Comparison of ENCODE assay signal across 8 mouse cellular contexts in genomic region chr4:101439738-101440389, GRCm38 (mm10). TPM values are rescaled to one million over a fixed set of nuclear protein-coding genes. Genes with fewer than 3 reads are reported as not detected.
DNase-seq lines count a peak whose midpoint lies in the region; ATAC-seq and TF ChIP-seq lines count a peak whose summit lies in the region.

No protein-coding gene starts in this region.

- no peak overlapping the region for H3K27ac ChIP-seq in kidney, adult 2 months (ENCODE audit: insufficient read depth, low read depth, low read length)
- 0 out of 2 replicates have a peak overlapping the region, but pooled peaks have one; percentile 19 for H3K27ac ChIP-seq in intestine, embryonic 16.5 days (ENCODE audit: low read length)

- no peak overlapping the region for H3K4me3 ChIP-seq in kidney, adult 2 months (ENCODE audit: insufficient read depth, low read depth, low read length)
- no peak overlapping the region for H3K4me3 ChIP-seq in intestine, embryonic 16.5 days (ENCODE audit: low read length)

- H3K36me3 ChIP-seq in kidney, adult 2 months (ENCODE audit: control insufficient read depth, insufficient read depth, low read length), result no peaks in the 10 kb centered on the region
- H3K36me3 ChIP-seq in intestine, embryonic 16.5 days (ENCODE audit: control insufficient read depth, insufficient read depth, low read length), result no peaks in the 10 kb centered on the region

- TF ChIP-seq POLR2A in kidney, adult 2 months (IDR thresholded peaks at IDR 0.05; ENCODE audit: low read depth, low read length), result no peak

- no peak for TF ChIP-seq CTCF in kidney, adult 2 months (conservative IDR thresholded peaks at IDR 0.05; ENCODE audit: insufficient read depth, insufficient read length, low read depth, low read length)

- DNase-seq in kidney, adult 2 months, result peak; percentile 51
- DNase-seq in kidney, adult 9 months, result no peak
- DNase-seq in adrenal gland, adult 2 months, result peak; percentile 66
- DNase-seq in fibroblast of lung, adult 2 months (ENCODE audit: low read depth), result peak; percentile 16
- no peak for DNase-seq in right cerebral cortex, adult 18-20 months
- no peak for DNase-seq in layer of hippocampus, postnatal 25 days (ENCODE audit: extremely low spot score in 1 of 2, low spot score in 1 of 2)

- peaks cover 14% of the 10 kb centered on the region; the same call in 1 of the 2 replicates for H3K4me1 ChIP-seq in kidney, adult 2 months (ENCODE audit: control insufficient read depth, insufficient read depth, low read length)
- H3K4me1 ChIP-seq in intestine, embryonic 16.5 days (ENCODE audit: control insufficient read depth, insufficient read depth, low read length), result peaks cover 13% of the 10 kb centered on the region

- WGBS in kidney, adult 2 months, result 19% methylated on average over 13 of the region's 13 CpGs
- WGBS in intestine, embryonic 16.5 days, result 26% methylated on average over 13 of the region's 13 CpGs

- no peaks in the 10 kb centered on the region for H3K9me3 ChIP-seq in intestine, embryonic 16.5 days (ENCODE audit: control insufficient read depth, low read length)

- H3K27me3 ChIP-seq in kidney, adult 2 months (replicated peaks; ENCODE audit: control insufficient read depth, insufficient read depth, low read length), result no peaks in the 10 kb centered on the region
- H3K27me3 ChIP-seq in intestine, embryonic 16.5 days (replicated peaks; ENCODE audit: control insufficient read depth, insufficient read depth, low read length), result no peaks in the 10 kb centered on the region

- ATAC-seq in intestine, embryonic 16.5 days, result peak; percentile 88
- ATAC-seq in megakaryocyte progenitor cell, adult 5-6 weeks (replicated peaks; ENCODE audit: poor library complexity), result peak; percentile 87

- no peak overlapping the region for H3K9ac ChIP-seq in intestine, embryonic 16.5 days (ENCODE audit: low read depth, low read length)

- no peak overlapping the region for H3K4me2 ChIP-seq in intestine, embryonic 16.5 days (ENCODE audit: low read depth, low read length)

RNA-seq across cellular contexts. Expression of gene Ak4, which starts 20.8 kb away (rescaled TPM):
- 135 and 164 TPM in 2 replicates for polyA plus RNA-seq in kidney, adult 2 months (2012; rRNA removed)
- total RNA-seq in adrenal gland, adult 2 months (2021), result 1 to 10 TPM; 5.0 to 5.9 TPM
- 3.9 and 6.2 TPM in 2 replicates for polyA plus RNA-seq in adrenal gland, adult 2 months (2012; rRNA removed)
- polyA plus RNA-seq in intestine, embryonic 16.5 days (2015; fragmentation: Nextera tagmentation; extraction: Ambion mirVana), result 18.9 and 19.9 TPM in 2 replicates
- 11.9 and 13.5 TPM in 2 replicates for total RNA-seq in megakaryocyte progenitor cell, adult 5-6 weeks (2015)
- 20.3 and 23.2 TPM in 2 replicates for total RNA-seq in megakaryocyte progenitor cell, adult 5-6 weeks (2017)
- 10 to 100 TPM; 61.7 to 81.2 TPM for total RNA-seq in layer of hippocampus, postnatal 25 days (2021)

RNA-seq across cellular contexts. Expression of gene Dnajc6, which starts 56.6 kb away (rescaled TPM):
- 13.9 and 14.5 TPM in 2 replicates for polyA plus RNA-seq in kidney, adult 2 months (2012; rRNA removed)
- total RNA-seq in adrenal gland, adult 2 months (2021), result 1 to 10 TPM; 3.3 to 6.1 TPM
- 0.91 and 1.3 TPM in 2 replicates for polyA plus RNA-seq in adrenal gland, adult 2 months (2012; rRNA removed)
- polyA plus RNA-seq in intestine, embryonic 16.5 days (2015; fragmentation: Nextera tagmentation; extraction: Ambion mirVana), result 1.1 and 1.3 TPM in 2 replicates
- total RNA-seq in megakaryocyte progenitor cell, adult 5-6 weeks (2015), result 15.7 and 22.1 TPM in 2 replicates
- 17.6 and 21.6 TPM in 2 replicates for total RNA-seq in megakaryocyte progenitor cell, adult 5-6 weeks (2017)
- 100 to 1,000 TPM; 317 to 331 TPM for total RNA-seq in layer of hippocampus, postnatal 25 days (2021)

Comparison
In these comparisons a context has a peak if more than half of its experiments do, and no peak if none do; other contexts are left out.
1. DNase-seq: peak in kidney, adult 2 months (single experiment), adrenal gland, adult 2 months (single experiment) and fibroblast of lung, adult 2 months (single experiment); none in kidney, adult 9 months (single experiment), right cerebral cortex, adult 18-20 months (single experiment) and layer of hippocampus, postnatal 25 days (0 of 2).
2. RNA of gene Dnajc6, which starts 56.6 kb away (total RNA-seq): 317 to 331 TPM in layer of hippocampus, postnatal 25 days; 15.7 to 22.1 TPM in megakaryocyte progenitor cell, adult 5-6 weeks and 3.3 to 6.1 TPM in adrenal gland, adult 2 months; every median in the first group is over 10 times any median in the second.